Mouse (Mus musculus) cerebellum, adult 2 months (tissue): ENCODE data around the gene Igsf10.

Experiments
- CTCF ChIP-seq: fragments of 200-500 bp; IDR thresholded peaks from 2 replicates; pipeline ENCODE4 v1.5.1; 2011; ENCODE audit warnings: low read depth, mild to moderate bottlenecking, control low read depth, low read length, moderate library complexity, borderline replicate concordance; ENCODE audit not compliant: insufficient read depth
- POLR2A ChIP-seq: fragments of 200-500 bp; IDR thresholded peaks from 2 replicates; pipeline ENCODE4 v1.6.1; 2011; ENCODE audit warnings: low read length, control low read depth, borderline replicate concordance; ENCODE audit not compliant: insufficient read depth

DNA sequence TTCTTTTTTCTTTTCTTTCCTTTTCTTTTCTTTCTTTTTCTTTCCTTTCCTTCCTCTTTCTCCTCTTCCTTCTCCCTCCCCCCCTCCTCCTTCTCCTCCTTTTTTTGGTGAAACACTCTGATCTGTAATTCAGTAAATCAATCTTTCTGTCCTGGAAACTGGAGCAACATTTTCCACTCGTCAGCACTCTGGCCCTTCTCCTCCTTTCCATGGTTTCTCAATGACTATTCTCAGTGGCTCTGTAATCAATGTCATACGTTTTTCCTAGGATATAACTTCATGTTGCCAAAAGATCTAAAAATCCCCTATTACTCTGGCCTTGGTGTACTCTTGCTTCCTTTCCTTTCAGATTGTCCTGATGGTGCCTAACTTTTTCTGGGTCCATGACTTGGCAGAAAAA is 40.1 kb upstream of the Igsf10 start:
- TF ChIP-seq CTCF (no peak), POLR2A (no peak)
